Mouse (Mus musculus) thymus, postnatal 0 days (tissue): Measurements from ENCODE around the gene Hibadh. TPM values are rescaled to one million over a fixed set of nuclear protein-coding genes. Genes with fewer than 3 reads are reported as not detected.

Experiments used
- DNase-seq: peaks from one replicate; pipeline ENCODE4 v3.0.0-alpha.2; 2015; ENCODE audit warnings: low spot score
- polyA plus RNA-seq: library from polyadenylated mRNA; unstranded; fragments of >200 nt; fragmentation: Nextera tagmentation; extraction: Ambion mirVana; gene quantifications from 2 replicates; pipeline ENCODE4 v1.2.1, GENCODE M21; 2015

Hibadh gene
- polyA plus RNA-seq, 1 experiment from 2014 or later: 211 TPM

GRCm38 (mm10) chr6:52505777-52506755 is 134.1 kb downstream of the Hibadh start:
- DNase-seq: no peak

- no peak for DNase-seq
These were observed 135.3 kb downstream of the Hibadh start for GRCm38 (mm10) chr6:52504676-52505460.

- no peak for DNase-seq
These were observed 137.2 kb downstream of the Hibadh start for GRCm38 (mm10) chr6:52502986-52503385.

GRCm38 (mm10) chr6:52501479-52501878 is 138.7 kb downstream of the Hibadh start:
- DNase-seq: no peak

Other genes with a start within 250 kb of the Hibadh start
- gene Tax1bp1, start 73.3 kb upstream of the Hibadh start, polyA plus RNA-seq: 238 and 245 TPM in 2 replicates